Mouse (Mus musculus) liver (tissue): ENCODE measurements around the gene Cadps2.

Experiments used
- DNase-seq: peaks from one replicate; pipeline ENCODE4 v3.0.0-alpha.2; 2020; ENCODE audit warnings: mixed read lengths

Cadps2 gene

GRCm38 (mm10) chr6:23337411-23338063 is 501.7 kb downstream of the Cadps2 start:
- DNase-seq: no peak

DNA sequence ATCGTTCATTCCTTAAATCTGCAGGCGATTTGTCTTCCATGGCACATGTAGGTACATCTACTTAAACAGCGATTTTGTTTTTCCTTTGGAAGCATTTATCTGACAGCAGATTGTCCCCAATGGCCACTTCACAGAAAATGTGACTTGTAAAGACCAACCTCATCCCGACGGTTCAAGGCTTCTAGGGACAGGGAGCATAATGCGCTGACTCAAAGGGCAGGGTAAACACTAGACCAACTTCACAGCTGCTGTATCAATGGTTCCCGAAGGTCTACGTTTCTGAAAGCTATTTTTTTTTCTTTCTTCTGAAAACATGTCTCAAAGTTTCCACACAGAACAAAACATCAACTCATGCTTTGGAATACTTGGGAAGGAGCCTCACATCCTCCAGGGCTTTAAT is 524.3 kb downstream of the Cadps2 start:
- no peak for DNase-seq

GRCm38 (mm10) chr6:23314291-23314690 is 524.9 kb downstream of the Cadps2 start:
- DNase-seq: no peak

GRCm38 (mm10) chr6:23306046-23306445 is 533.2 kb downstream of the Cadps2 start:
- no peak for DNase-seq

DNA sequence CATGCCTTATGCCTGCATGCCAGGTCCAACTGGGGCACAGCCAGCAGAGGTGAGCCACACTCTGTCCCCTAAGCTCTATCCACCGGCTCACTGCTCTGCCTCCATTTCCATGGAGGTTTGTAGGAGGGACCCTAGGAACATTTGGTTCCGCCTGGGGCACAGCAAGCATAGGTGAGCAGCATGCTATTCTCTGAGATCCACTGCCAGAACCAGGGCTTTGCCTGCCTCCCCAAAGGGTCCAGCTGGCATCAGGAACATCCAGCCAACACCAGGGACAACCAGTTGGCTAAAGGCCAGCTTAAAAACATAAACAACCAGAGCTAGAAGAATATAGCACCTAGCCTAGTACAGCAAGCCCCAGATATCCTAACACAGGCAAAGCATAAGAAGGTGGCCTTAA is 540.6 kb downstream of the Cadps2 start:
- DNase-seq: no peak

- no peak for DNase-seq
These were observed 544.5 kb downstream of the Cadps2 start for GRCm38 (mm10) chr6:23294685-23295084.

- no peak for DNase-seq
These were observed 550.5 kb downstream of the Cadps2 start for GRCm38 (mm10) chr6:23288752-23289151.

GRCm38 (mm10) chr6:23281514-23281820 is 557.8 kb downstream of the Cadps2 start:
- no peak for DNase-seq

DNA sequence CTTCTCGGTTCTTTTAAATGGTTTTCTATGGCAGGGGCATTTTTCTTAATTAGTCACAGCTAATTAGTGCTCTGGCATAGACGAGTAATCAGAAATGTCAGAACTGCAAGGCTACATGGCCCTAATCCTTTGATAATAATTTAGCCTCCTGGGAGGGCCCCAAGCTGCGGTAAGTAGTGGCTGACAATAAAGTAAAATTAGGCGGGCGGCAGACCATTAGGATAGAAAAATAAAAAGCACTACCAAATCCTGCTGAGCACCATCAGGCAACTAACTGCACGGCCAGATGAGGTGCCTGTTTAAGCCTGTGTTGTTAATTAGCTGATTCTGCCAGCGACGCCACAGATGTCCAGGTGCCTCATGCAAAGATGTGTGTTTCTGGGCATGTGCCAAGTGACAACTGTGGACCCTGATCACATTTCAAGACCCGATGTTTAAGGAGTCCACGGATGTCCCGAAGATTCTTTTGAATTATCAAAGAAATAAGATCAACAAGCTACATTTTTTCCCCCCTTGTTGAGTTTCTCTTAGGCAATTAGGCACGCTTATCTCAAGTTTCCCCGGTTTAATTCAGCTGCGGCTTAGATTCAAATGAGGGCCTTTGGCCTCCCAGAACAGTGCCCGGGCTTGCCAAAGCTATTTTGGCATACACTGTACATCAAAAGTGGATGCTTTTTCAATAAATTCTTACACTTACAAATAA is 558.3 kb downstream of the Cadps2 start:
- DNase-seq: no peak

DNA sequence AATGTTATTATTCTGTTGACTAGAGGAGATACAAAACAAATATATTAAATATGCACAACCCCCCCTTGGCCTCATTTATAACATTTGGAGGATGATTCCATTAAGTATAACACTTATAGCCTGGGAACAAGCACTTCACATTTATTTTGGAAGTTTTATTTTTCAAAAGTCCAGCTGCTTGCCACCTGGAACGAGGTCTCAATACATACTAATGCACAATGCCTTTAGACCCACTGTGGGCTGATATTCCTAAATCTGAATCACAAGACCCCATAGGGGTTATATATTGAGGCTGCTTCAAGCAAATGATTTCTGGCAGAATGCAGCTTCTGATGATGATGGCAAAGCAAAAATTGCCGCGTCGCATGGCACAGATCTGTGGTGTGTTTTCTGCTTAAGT is 565.7 kb downstream of the Cadps2 start:
- DNase-seq: no peak

GRCm38 (mm10) chr6:23272979-23273378 is 566.2 kb downstream of the Cadps2 start:
- DNase-seq: no peak

GRCm38 (mm10) chr6:23272542-23272941 is 566.7 kb downstream of the Cadps2 start:
- no peak for DNase-seq

DNA sequence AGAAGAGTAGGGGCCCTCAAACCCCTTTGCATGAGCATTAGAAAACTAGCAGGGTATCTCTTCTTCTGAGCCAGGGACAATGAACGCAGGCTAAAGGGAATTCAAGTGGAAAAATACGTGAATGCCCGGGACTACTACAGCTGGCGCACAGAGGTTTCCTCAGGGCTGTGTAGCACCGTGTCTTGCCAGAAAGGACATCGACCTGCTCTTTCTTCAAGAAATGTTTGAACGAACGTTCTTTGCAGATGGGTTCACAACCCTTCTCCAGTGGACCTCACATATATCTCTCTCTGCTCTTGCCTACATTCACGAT is 578.5 kb downstream of the Cadps2 start:
- no peak for DNase-seq

- no peak for DNase-seq
These were observed 579.0 kb downstream of the Cadps2 start for GRCm38 (mm10) chr6:23260016-23260737.

DNA sequence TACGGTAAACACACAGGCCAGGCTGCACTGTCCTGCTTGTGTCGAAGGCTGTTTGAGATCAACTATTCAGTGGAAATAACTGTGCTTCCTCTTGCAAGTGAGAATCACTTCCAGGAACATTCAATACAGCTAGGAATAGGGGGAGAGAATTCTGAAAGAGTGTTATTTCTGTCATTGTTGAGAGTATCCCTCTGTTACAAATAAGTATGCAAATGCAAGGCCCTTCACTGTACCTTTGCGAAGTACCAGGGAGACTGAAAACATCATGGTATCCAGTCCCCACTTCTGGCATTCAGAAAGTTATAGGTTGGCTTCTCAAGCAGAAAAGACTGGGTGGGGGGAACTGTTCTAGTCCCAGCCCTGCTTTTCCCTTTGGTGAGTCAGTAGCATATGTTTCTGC is 581.2 kb downstream of the Cadps2 start:
- no peak for DNase-seq

GRCm38 (mm10) chr6:23255161-23255560 is 584.1 kb downstream of the Cadps2 start:
- no peak for DNase-seq

- no peak for DNase-seq
These were observed 584.6 kb downstream of the Cadps2 start for GRCm38 (mm10) chr6:23254644-23255043.

DNA sequence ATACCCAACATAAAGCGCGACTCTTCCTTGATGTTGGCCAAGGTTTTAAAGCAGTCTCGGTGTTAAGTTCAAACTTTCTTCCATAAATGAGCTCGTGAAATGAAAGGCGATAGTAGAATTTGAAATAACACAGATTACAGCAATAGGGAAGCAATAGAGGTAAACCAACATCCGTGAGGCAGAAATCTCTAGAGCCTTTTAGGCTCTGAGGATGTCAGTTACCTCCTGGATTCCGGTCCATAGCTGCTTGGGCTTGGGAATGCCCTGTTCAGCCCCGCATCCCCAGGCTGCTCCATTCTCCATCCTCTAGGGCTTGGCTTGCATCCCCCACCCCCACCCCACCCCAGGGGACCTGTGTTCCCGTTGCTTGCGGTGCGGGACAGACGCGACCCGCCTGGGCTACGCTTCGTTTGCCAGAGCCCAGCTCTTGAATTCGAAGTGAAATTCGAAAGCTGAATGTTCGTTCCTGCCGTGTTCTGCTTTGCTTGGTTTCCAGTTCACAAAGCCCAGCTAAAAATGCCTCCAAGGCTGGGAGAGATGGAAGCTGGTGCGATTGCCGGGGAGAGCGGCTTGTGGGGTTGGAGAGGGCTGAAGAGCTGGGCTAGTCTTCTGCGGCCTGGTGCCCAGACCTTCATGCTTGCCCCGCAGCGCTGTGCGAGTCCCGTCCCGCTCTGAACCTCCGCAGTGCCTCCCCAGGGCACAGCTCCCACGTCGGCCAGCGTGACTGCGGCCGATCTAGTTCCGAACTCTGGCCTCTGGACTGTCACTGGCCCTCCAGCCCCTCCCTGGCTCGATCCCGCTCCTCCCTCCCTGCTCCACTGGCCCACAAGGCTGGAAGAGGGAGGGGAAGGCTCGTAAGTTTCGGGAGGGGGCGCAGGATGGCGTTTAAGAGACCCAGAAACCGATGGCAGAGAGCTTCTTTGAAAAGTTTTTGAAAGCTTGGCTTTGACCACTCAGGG is 585.6 kb downstream of the Cadps2 start:
- no peak for DNase-seq

DNA sequence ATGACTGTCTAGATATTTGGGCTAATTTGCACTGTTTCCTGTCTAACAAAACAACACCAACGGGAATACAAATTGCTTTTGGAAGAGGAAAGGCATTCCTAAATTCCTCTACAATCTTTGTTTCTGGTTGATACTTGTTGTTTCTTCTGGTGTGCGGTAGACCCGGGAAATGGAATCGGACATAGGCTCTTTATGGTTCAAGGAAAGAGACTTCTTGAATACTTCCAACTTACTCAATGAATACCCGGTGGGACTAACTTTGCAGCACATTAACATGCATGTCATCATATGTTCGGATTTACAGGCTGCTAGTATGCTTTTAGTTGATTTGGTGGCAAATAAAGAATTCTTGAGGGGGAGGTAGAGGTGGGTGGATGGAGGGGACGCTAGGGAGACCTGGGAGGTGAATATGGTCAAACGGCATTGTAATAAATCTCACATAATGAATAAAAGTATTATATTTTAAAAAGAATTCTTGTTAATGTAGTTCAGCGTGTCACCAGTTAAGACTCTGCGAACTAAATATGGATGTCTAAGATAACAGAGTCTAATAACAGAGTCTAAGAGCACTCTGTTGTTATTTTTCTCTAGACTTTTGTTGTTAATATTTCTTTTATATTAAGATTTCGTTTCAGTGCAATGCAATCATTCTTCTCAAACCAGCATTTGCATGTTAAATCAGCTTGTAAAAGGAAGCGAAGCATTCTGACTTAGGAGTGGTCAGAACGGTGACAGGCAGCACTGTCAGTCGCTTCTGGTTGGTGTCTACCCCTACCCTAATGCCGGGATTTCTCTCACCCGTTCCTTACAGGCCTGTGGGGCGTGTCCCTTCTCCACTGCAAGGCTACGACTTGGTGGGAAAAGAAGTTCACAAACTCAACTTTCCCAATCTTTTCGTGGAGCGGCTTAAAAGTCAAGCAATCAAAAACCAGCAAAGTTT is 586.8 kb downstream of the Cadps2 start:
- DNase-seq: no peak

- no peak for DNase-seq
These were observed 587.8 kb downstream of the Cadps2 start for GRCm38 (mm10) chr6:23251431-23251830.

DNA sequence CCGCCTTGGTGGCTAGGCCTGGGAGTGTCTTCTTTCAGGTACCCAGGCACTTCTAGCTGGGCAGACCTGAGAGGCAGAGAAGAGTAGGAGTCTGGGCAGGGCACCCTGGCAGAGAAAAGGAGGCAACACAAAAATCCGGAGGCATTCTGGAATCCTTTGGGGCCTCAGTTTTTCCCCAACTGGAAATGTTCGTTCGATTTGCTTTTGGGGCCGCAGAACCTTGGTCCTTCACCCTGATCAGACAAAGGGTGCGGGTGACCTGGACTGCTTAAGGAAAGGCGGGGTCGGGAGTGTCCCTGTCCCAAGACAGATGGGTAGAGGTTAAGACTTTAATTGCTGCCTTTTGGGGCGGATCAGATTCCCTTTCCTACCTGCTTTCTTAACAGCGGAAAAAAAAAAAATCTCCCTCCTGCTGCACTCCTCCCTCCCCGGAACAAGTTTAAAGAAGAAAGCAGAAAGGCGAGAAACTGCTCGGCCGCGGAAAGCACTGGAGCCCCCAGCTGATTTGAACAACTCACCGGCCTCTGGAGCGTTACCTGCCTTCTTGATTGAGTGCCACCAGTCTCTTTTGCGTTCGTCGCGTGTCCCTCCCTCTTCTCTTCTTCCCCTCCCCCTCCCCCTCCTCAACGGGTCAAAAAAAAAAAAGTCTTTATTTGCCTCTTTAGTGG is 588.8 kb downstream of the Cadps2 start:
- no peak for DNase-seq
